Mouse (Mus musculus) adrenal gland (tissue): ENCODE measurements around the gene Dctn1.

ENCODE experiments used
- intact Hi-C: fragments of 180-260 bp; cut with DNase I; formaldehyde crosslinking; loops from one replicate; pipeline ENCODE4 v1.15.1; 2025

The Dctn1 gene

GRCm38 (mm10) chr6:83165026-83165606 lies 604 bp upstream of the Dctn1 start:
- intact Hi-C loops: loop anchor here (5.0 kb wide), 1 partner anchor 37 kb away; no protein-coding TSS in a partner anchor

DNA sequence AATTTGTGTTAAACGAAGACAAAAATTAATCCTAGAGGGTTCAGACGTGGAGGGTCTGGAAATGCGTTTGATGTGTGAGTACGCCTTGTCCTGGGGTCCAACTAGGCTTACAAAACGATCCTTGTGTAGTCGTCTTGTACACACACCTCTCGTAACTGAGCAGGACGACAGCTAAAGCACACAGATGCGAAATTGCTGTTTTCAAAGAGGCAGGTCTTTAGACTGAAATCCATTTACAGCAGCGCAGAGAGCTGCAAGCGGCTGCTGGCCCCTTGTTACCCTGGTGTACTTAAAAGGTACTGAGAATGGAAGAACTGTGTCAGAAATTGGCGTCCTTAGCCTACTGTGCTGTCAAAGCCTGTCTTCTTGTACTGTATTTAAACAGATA lies 517 bp downstream of the Dctn1 start:
- intact Hi-C loops: loop anchor here (5.0 kb wide), 1 partner anchor 36 kb away; no protein-coding TSS in a partner anchor

GRCm38 (mm10) chr6:83169872-83170271 lies 4.2 kb downstream of the Dctn1 start:
- intact Hi-C loops: loop anchor here (5.0 kb wide), 1 partner anchor 32 kb away; no protein-coding TSS in a partner anchor

DNA sequence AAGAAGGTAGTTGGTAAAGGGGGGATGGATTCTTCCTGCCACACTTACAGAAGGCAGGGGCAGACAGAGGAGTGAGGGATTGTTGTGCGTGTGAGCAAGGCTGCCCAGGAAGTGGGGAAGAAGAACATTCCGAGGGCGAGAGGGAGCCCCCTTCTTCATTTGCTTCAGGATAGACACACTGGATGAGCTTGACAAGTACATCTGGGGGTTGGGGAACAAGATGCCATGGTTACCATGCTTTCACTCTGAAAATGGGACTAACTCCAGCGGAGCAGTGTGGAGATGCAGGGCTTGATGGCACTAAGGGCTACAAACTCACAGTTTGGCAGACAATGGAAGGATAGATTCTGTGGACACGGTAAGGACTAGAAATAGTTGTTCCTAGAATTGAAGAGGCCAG lies 5.3 kb downstream of the Dctn1 start:
- intact Hi-C loops: no loop called here

DNA sequence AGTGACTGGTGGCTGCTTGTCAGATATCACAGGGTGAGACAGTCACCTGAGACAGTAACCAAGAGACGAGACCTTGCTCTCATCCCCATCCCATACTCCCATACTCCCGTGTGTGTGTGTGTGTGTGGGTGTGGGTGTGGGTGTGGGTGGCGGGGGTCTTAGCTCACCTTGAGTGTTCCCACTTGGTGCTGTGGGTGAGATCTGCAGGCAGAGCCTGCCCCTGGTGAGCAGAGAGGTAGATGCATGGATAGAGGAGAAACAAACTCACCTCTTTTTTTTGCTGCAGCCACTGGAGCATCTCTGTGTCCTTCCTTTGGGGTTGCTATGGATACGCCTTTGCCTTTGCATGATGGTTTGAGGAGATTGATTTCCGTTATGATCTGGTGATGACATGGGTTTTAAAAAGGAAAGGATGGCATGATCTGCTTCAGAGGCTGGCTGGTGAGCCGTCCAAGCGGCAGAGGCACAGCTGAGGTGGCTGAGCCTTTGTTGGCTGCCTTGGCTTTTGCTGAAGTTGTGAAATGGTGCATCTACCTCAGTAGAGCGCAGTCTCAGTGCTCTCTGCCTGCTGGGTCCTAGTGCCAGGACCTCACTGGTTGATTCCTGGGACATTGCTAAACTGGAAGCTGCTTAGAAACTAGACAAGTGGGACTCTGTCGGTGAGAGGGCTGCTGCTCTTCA lies 6.7 kb downstream of the Dctn1 start:
- intact Hi-C loops: no loop called here

DNA sequence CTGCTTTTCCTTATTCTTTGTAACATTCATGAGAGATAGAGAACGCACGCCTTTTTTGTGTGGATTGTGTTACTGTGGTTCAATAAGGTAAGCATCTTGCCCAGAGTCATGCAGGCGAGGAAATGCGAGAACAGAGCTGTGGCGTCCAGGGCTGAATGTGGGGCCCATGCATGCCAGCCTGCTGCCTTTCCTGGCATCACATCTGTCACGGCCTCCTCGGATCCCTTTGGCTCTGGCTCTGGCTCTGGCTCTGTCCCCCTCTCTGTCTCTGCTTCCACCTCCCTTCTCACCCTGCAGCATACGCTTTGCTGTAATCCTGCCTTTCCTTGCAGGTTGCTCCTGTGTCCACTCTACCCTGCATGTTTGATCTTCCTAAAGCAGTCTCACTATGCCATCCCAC lies 10.3 kb downstream of the Dctn1 start:
- intact Hi-C loops: no loop called here

- intact Hi-C loops: no loop called here
Observed at GRCm38 (mm10) chr6:83179390-83180117, 13.8 kb downstream of the Dctn1 start.

GRCm38 (mm10) chr6:83180605-83181004 lies 14.9 kb downstream of the Dctn1 start:
- intact Hi-C loops: no loop called here

GRCm38 (mm10) chr6:83184858-83185435 lies 19.2 kb downstream of the Dctn1 start:
- intact Hi-C loops: no loop called here

- intact Hi-C loops: no loop called here
Observed at GRCm38 (mm10) chr6:83185895-83186861, 20.5 kb downstream of the Dctn1 start.

GRCm38 (mm10) chr6:83186946-83187345 lies 21.2 kb downstream of the Dctn1 start:
- intact Hi-C loops: no loop called here

- intact Hi-C loops: no loop called here
Observed at GRCm38 (mm10) chr6:83193571-83193970, 27.9 kb downstream of the Dctn1 start.

DNA sequence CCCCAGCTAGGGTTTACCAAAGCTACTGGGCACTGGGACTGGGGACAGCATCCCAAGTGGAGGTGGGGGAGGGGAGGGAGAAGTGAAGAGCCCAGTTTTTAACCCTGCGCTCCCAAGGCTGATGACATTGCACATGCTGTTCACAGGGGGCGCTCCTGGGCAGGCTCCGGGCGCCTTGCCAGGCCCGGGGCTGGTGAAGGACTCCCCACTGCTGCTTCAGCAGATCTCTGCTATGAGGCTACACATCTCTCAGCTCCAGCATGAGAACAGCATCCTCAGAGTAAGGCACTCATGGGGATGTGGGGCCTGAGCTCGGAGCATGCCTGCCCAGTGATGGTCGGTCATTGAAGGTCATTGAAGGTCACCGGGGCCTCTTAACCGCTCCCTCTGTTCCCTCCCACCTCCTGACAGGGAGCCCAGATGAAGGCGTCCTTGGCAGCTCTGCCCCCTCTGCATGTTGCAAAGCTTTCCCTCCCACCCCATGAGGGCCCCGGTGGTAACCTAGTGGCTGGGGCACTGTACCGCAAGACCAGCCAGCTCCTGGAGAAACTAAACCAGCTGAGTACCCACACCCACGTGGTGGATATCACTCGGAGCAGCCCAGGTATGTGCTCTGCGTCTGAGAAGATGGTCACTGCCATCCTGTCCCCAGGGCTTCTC lies 31.8 kb downstream of the Dctn1 start:
- intact Hi-C loops: no loop called here

DNA sequence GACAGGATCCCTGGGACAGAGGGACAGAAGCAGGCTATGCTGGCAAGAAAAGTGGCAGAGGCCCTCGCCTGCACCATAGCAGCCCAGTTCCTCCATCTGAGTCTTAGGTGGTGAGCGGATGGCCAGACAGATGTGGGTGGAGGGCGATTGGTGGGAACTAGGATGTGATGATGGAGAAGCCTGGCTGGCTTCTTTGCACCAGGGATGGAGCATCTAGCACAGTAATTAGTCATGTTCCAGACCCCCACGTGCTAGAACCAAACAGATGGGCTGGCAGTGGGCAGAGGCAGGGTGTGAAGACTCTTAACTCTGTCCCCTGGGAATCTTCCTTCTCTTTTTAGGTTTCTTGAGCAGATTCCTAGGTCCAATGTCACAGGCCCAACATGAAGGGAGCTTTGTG lies 37.6 kb downstream of the Dctn1 start:
- intact Hi-C loops: loop anchor here (5.0 kb wide), 1 partner anchor 36 kb away; the partner anchor contains the start of gene Dctn1

DNA sequence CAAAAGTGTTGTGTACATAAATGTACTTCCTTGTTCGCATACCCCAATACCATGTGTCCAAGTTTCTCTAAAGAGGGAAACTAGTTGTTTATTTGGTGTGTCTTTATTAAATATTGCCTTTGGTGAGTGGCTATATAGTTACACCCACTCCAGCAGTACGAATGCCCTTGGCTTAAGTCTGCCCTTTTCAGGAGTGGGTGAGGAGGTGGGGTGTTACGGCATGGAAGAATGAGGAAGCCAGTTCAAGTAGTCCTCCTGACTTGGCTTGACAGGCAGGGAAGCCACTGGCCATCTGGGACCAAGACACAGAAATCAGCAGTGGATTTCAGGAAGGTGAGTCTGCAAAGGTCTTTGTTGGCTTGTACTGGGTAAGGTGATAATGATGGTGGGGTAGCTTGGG lies 40.1 kb downstream of the Dctn1 start:
- intact Hi-C loops: no loop called here

DNA sequence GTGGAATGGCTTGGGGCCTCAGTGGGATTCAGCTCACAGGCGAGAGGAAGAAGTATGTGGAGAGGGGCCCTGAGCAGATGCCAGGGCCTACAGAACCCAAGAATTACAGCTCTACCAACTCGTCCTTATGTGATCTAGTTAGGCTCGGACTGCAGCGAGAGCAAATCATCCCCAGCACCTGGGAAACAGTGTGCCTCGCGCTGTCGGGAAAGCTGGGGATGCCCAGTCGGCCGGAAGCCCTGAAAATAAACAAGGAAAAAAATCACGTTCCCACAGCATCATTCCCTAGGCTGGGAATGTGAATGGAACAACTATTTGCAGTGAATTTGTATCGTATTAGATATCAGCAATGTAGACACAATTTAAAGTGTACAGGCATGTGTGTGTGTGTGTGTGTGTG lies 40.6 kb downstream of the Dctn1 start:
- intact Hi-C loops: no loop called here

DNA sequence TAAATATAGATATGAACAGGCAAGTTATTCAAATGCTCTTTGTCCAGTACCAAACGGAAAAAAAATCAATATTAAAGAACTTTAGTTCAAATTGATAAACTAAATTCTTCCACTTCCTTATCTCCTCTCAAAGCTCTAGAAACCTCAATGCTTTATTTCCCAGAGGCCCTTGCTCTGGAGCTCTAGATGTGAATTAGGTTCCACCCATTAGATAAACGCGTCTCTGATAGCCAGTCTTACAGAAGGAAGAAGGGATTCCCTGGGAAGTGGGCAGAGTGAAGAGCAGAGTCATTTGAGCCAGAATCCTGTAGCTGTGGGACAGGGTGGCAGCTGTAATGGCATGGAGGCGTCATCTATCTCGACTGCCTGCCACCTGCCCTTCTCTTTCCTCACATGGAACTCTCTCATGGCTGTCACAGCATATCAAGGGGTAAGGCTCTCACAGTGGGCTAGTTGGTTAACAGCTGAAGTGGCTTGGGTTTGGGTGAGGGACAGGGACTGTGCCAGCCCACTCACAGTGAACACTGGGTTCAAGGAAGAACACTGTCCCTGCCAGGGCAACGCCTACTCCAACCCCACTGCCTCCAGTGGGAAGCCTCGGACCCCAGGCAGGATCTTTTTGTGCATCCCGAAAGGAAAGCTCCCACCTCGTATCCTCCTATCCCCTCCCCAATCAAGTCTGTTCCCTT lies 41.8 kb downstream of the Dctn1 start:
- intact Hi-C loops: no loop called here

GRCm38 (mm10) chr6:83208050-83208400 lies 42.3 kb downstream of the Dctn1 start:
- intact Hi-C loops: no loop called here

GRCm38 (mm10) chr6:83210495-83210894 lies 44.8 kb downstream of the Dctn1 start:
- intact Hi-C loops: no loop called here

DNA sequence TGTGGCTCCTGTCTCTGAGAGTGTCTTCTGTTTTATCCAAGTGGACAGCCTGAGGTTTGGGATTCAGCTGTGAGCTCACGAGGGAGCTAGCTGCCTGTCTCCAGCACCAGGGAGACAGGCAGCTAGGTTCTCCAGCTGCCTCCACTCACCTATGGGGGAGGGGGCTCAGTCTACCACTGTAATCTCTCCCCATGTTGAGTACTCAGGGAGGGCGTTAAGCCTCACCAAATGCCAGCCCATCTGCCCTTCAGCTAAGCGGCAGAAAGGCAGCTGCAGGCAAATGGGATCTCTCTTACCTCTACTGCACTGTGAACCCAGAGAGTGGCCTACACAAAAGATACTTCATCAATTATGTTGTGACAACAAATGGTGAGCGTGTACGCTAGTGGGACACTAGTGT lies 45.8 kb downstream of the Dctn1 start:
- intact Hi-C loops: no loop called here
